Mouse (Mus musculus): ENCODE measurements at regions not wholly inside any gene's neighbourhood (a gene's known extent, or its start where the extent isn't known, plus 50 kb on each side); places are given as distances from the start of the nearest gene placed in this dataset.

DNA sequence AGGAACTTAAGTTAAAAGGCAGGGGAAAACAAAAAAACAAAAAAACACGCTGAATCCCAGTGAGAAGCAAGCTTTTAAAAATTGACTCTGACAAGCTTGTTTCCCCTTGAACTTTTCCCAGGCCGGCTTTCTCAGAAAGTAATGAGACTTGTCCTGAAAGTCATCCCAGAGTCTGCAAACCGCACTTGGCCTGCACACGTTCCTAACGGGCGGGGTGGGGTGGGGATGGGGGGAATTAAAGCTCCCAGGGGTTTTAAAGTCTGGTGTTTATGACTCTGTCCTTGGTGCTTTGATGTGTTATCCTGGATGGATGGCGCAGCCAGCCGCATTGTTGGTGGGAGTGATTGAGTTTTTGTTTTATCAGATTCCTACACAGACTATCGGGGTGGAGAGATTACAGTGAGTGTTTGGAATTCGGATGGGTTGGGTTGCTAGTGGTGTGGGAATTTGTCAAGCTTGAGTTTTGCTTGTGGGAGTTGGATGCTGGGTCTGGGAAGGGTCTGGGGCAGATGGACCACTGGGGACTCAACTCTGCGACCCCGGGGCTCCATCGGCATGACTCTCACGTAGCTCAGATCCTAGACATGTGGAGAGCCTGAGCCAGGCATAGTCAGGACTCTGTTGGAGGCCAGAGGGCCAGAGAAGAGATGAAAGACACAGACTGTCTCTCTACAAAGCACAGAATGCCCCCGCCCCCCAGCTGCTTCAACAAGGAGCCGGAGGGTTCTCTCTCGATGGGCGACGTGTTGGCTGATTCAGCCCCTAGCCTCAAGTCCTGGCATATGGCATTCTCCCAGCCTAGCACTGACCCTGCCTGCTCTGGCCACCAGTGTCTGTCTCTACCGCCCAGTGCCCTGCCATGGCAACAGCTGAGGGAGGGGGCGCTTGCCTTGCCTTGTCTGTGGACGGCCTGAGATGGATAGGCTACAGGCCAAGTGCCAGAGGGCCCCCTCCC is 75.5 kb downstream of the E030025P04Rik start:
- TF ChIP-seq CTCF (IDR thresholded peaks at IDR 0.05): no peak
- peaks cover 39% of the 10 kb centered on the region for H3K27me3 ChIP-seq
- no peak for ATAC-seq

GRCm38 (mm10) chr11:109067733-109068132 is 76.4 kb downstream of the E030025P04Rik start:
- DNase-seq (ENCODE audit: low read depth, low spot score): no peak
- no peak for TF ChIP-seq CTCF (IDR thresholded peaks at IDR 0.05)
- CTCF ChIA-PET: no interaction called here
- POLR2A ChIA-PET: no interaction called here
- in situ Hi-C loops (cut with MboI; ENCODE audit: low pct_unique_long_range_greater_than_20kb): no loop called here
- H3K27me3 ChIP-seq: peaks cover 39% of the 10 kb centered on the region
- no peak for ATAC-seq

More for the DNA sequence above, 75.5 kb downstream of the E030025P04Rik start:
- CTCF ChIA-PET: interaction anchor here (1.4 kb wide), 1 partner anchor 10 kb away, joined by 4 read pairs; no protein-coding TSS in a partner anchor
- DNase-seq (ENCODE audit: low read depth, low spot score): no peak
- in situ Hi-C loops (cut with MboI; ENCODE audit: low pct_unique_long_range_greater_than_20kb): no loop called here
- POLR2A ChIA-PET: no interaction called here

DNA sequence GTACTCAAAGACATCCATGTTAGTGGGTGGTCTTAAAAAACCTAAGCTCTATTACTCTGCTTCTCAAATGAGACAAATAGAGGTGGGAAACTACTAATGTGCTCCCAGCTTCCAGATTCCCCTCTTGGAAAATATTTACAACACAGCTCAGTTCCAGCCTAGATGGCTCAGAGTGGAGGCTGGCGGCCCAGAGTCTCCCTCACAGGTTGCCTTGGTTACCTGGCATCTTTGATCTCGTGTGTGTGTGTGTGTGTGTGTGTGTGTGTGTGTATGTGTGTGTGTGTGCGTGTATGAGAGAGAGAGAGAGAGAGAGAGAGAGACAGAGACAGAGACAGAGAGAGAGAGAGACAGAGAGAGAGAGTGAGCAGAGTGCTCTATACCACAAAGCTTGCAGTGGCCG is 82.2 kb downstream of the E030025P04Rik start:
- DNase-seq (ENCODE audit: low read depth, low spot score) (no peak), ATAC-seq (no peak)
- TF ChIP-seq CTCF (IDR thresholded peaks at IDR 0.05): no peak
- in situ Hi-C loops (cut with MboI; ENCODE audit: low pct_unique_long_range_greater_than_20kb): no loop called here
- ChIA-PET POLR2A (no interaction called here), CTCF (no interaction called here)
- peaks cover 14% of the 10 kb centered on the region for H3K27me3 ChIP-seq

DNA sequence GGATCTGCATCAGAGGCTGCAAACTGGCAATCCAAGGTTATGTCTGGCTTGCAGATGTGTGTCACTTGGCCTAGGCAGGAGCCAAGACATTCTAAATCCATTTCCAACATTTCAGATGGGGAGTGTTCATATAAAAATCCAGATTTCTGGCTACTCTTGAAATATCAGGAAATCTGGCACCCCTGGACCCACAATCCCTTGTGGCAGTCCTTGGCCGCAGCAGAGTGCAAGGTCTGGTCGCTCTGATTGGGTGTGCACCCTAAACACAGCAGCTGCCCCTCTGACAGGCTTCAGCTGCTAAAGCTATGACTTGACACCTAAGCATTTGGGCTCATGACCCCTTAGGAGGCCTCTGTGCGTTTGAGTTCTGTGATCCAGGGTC is 83.7 kb downstream of the E030025P04Rik start:
- DNase-seq (ENCODE audit: low read depth, low spot score) (no peak), ATAC-seq (no peak)
- ChIA-PET CTCF (no interaction called here), POLR2A (no interaction called here)
- in situ Hi-C loops (cut with MboI; ENCODE audit: low pct_unique_long_range_greater_than_20kb): no loop called here
- TF ChIP-seq CTCF (IDR thresholded peaks at IDR 0.05): no peak
- H3K27me3 ChIP-seq: peaks cover 14% of the 10 kb centered on the region

GRCm38 (mm10) chr11:109059863-109060526 is 84.2 kb downstream of the E030025P04Rik start:
- ATAC-seq: no peak
- in situ Hi-C loops (cut with MboI; ENCODE audit: low pct_unique_long_range_greater_than_20kb): no loop called here
- H3K27me3 ChIP-seq: peaks cover 19% of the 10 kb centered on the region
- TF ChIP-seq CTCF (IDR thresholded peaks at IDR 0.05): no peak
- ChIA-PET CTCF (no interaction called here), POLR2A (no interaction called here)
- DNase-seq (ENCODE audit: low read depth, low spot score): no peak

- ChIA-PET POLR2A (no interaction called here), CTCF (no interaction called here)
- ATAC-seq: no peak
- TF ChIP-seq CTCF (IDR thresholded peaks at IDR 0.05): no peak
- in situ Hi-C loops (cut with MboI; ENCODE audit: low pct_unique_long_range_greater_than_20kb): no loop called here
- H3K27me3 ChIP-seq: peaks cover 27% of the 10 kb centered on the region
- no peak for DNase-seq (ENCODE audit: low read depth, low spot score)
Measured at GRCm38 (mm10) chr11:109058021-109058420, 86.1 kb downstream of the E030025P04Rik start.

DNA sequence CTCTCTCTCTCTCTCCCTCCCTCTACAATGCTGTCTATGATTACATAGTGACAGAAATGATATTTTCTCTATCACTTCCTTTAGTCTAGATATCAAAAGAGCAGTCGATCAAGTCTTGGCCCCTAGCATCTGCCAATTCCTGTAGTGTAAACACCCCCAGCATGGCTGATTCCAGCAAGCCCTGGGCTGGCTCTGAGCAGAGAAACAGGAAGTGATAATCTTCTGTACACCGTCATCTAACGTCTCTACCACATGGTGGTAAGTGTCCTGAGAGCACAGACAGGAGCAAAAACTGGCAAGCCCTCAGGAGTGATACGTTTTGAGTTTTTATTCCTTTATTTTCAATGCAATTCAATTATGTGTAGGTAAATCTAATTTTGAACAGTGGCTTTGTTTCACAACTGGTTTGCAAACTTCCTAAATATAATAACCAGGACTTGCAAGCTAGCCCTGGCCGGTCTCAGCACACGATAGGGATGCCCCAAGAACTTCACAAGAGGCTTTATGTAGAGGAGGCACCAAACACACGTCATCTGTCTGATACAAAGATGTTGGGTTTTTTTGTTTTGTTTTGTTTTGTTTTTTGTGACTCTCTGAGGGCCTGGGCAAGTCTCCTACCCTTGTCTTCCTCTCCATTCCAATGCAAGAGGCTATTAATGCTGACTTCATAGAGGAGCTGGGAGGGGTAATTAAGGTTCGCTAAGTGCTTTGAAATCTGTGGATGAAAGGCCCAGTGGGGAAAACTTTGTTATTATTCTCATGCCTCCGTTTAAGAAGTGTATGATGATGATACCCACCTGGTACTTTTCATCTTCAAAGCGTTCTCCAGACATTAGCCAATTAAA is 95.7 kb downstream of the E030025P04Rik start:
- in situ Hi-C loops (cut with MboI; ENCODE audit: low pct_unique_long_range_greater_than_20kb): no loop called here
- CTCF ChIA-PET: no interaction called here
- no peak for ATAC-seq
- H3K27me3 ChIP-seq: no peaks in the 10 kb centered on the region
- TF ChIP-seq CTCF (IDR thresholded peaks at IDR 0.05): no peak
- no peak for DNase-seq (ENCODE audit: low read depth, low spot score)
- POLR2A ChIA-PET: interaction anchor here (0.6 kb wide), 1 partner anchor 89 kb away, joined by 3 read pairs; no protein-coding TSS in a partner anchor

- in situ Hi-C loops (cut with MboI; ENCODE audit: low pct_unique_long_range_greater_than_20kb): no loop called here
- TF ChIP-seq CTCF (IDR thresholded peaks at IDR 0.05): no peak
- ATAC-seq: no peak
Measured at GRCm38 (mm10) chr11:109047483-109048110, 96.6 kb downstream of the E030025P04Rik start.

DNA sequence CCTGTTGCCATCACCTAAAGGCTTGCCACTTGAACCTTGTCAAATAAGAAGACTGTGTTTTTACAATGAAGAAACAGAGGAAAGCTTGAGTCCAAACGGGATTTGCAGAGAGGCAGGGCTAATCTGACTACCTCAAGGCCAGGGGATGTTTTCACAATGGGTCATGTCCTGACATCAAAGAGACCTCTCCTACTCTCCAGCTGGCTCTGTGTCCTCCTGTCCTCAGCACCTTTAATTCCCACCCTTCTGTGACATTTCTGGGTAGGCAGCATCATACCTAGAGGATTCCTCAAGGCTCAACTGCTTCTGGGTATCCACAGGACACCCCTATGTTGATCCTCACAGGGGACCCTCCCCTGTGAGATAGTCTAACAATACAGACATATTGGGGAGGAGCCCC is 97.7 kb downstream of the E030025P04Rik start:
- ChIA-PET CTCF (no interaction called here), POLR2A (no interaction called here)
- in situ Hi-C loops (cut with MboI; ENCODE audit: low pct_unique_long_range_greater_than_20kb): no loop called here
- no peak for TF ChIP-seq CTCF (IDR thresholded peaks at IDR 0.05)
- DNase-seq (ENCODE audit: low read depth, low spot score) (no peak), ATAC-seq (no peak)
- H3K27me3 ChIP-seq: no peaks in the 10 kb centered on the region

More at GRCm38 (mm10) chr11:109047483-109048110, 96.6 kb downstream of the E030025P04Rik start:
- CTCF ChIA-PET: no interaction called here
- POLR2A ChIA-PET: no interaction called here
- H3K27me3 ChIP-seq: no peaks in the 10 kb centered on the region
- no peak for DNase-seq (ENCODE audit: low read depth, low spot score)

- H3K27me3 ChIP-seq: no peaks in the 10 kb centered on the region
- no peak for TF ChIP-seq CTCF (IDR thresholded peaks at IDR 0.05)
- ATAC-seq (no peak), DNase-seq (ENCODE audit: low read depth, low spot score) (no peak)
- POLR2A ChIA-PET: interaction anchor here (0.6 to 1.1 kb wide), 2 partner anchors 11 to 1465 kb away, joined by 3 read pairs; no protein-coding TSS in a partner anchor
- CTCF ChIA-PET: no interaction called here
- in situ Hi-C loops (cut with MboI; ENCODE audit: low pct_unique_long_range_greater_than_20kb): no loop called here
Measured at GRCm38 (mm10) chr11:109040519-109040916, 103.7 kb downstream of the E030025P04Rik start.

Data from Patski (cell line).